Mouse (Mus musculus) naive thymus-derived CD4-positive, alpha-beta T cell, adult 2 months (primary cell): ENCODE measurements around the gene Nmnat1.
"Not testable (repeated sequence)": the region's sequence is repeated elsewhere in the genome, so short reads cannot be mapped to it uniquely, and the experiment has no call there.

Source experiments
- DNase-seq: peaks from one replicate; pipeline ENCODE4 v3.0.0-alpha.2; 2011; ENCODE audit warnings: low read depth

Nmnat1 gene

GRCm38 (mm10) chr4:149489415-149490240, 4.6 kb upstream of the Nmnat1 start:
- no peak for DNase-seq

GRCm38 (mm10) chr4:149487729-149488128, 2.7 kb upstream of the Nmnat1 start:
- no peak for DNase-seq

- peak; percentile 70 for DNase-seq
These were observed 814 bp upstream of the Nmnat1 start for GRCm38 (mm10) chr4:149485825-149486206.

- DNase-seq, result no peak
These were observed 436 bp downstream of the Nmnat1 start for GRCm38 (mm10) chr4:149484566-149484965.

- no peak for DNase-seq
These were observed 7.9 kb downstream of the Nmnat1 start, which contains the start of gene Tmem274 for GRCm38 (mm10) chr4:149477078-149477477. Tmem274 (plus strand) TSS chr4:149477378.

GRCm38 (mm10) chr4:149475096-149475495, 9.9 kb downstream of the Nmnat1 start:
- no peak for DNase-seq

- DNase-seq, result peak; percentile 88
These were observed 15.4 kb downstream of the Nmnat1 start for GRCm38 (mm10) chr4:149469557-149469956.

- no peak for DNase-seq
These were observed 21.5 kb downstream of the Nmnat1 start for GRCm38 (mm10) chr4:149463435-149463950.

- DNase-seq, result no peak
These were observed 22.6 kb downstream of the Nmnat1 start for GRCm38 (mm10) chr4:149462305-149462971.

- no peak for DNase-seq
These were observed 23.3 kb downstream of the Nmnat1 start for GRCm38 (mm10) chr4:149461579-149462304.

- not testable (repeated sequence) for DNase-seq
These were observed 24.5 kb downstream of the Nmnat1 start for GRCm38 (mm10) chr4:149460475-149460874.

- DNase-seq, result no peak
These were observed 25.6 kb downstream of the Nmnat1 start for GRCm38 (mm10) chr4:149459425-149459824.

- no peak for DNase-seq
These were observed 26.5 kb downstream of the Nmnat1 start for GRCm38 (mm10) chr4:149458526-149458925.

- no peak for DNase-seq
These were observed 27.1 kb downstream of the Nmnat1 start for GRCm38 (mm10) chr4:149457831-149458430.

GRCm38 (mm10) chr4:149457163-149457562, 27.8 kb downstream of the Nmnat1 start:
- not testable (repeated sequence) for DNase-seq

- no peak for DNase-seq
These were observed 30.1 kb downstream of the Nmnat1 start, which contains the start of gene Rbp7 for GRCm38 (mm10) chr4:149454879-149455278. Rbp7 (minus strand) TSS chr4:149454978.

- no peak for DNase-seq
These were observed 30.7 kb downstream of the Nmnat1 start for GRCm38 (mm10) chr4:149454263-149454662.

GRCm38 (mm10) chr4:149453656-149454055, 31.3 kb downstream of the Nmnat1 start:
- peak; percentile 83 for DNase-seq

GRCm38 (mm10) chr4:149450636-149451035, 34.4 kb downstream of the Nmnat1 start:
- DNase-seq, result no peak

GRCm38 (mm10) chr4:149446309-149446708, 38.7 kb downstream of the Nmnat1 start:
- DNase-seq, result no peak

GRCm38 (mm10) chr4:149445868-149446267, 39.1 kb downstream of the Nmnat1 start:
- no peak for DNase-seq
